Mouse (Mus musculus) spleen, embryonic (tissue): ENCODE measurements at regions not wholly inside any gene's neighbourhood (a gene's known extent, or its start where the extent isn't known, plus 50 kb on each side); places are given as distances from the start of the nearest gene placed in this dataset.

ENCODE experiments used
- CTCF ChIA-PET: fragments of 350-600 bp; sonication (Branson Sonifier 250); formaldehyde crosslinking; loops from one replicate; lab custom pipeline; 2022; lab: Charles Lee

DNA sequence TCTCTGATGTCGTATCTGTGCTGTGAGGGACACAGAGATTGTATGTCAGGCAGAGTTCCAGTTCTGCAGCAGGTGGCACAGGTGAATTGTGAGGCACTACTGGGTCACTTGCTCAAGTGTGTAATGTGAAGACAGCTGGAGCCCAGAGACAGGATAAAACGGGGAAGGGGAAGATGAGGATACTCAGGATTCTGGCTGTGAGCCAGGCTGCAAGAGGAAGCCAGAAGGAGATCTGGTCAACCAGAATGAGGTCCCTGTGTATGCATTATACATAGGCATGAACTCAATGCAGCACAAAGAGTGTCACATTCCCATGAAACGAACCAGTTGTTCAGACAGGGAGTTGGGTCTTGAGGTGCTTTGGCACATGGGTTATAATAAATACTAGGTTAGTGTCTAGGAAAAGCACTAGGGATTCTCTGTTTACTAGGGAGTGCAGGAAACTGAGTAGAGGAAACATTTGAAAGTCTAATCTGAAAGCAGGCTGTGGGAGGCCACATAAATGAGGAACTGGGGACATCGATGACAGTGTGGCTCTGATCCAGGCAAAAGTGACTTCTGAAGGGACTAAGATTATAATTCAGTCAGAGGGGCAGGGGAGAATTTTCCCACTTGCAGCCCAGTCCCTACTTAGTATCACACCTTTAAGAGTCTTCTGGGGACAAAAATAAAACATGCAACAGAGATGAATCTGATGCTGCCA lies 109.9 kb upstream of the Rxfp2 start:
- CTCF ChIA-PET: no interaction called here

DNA sequence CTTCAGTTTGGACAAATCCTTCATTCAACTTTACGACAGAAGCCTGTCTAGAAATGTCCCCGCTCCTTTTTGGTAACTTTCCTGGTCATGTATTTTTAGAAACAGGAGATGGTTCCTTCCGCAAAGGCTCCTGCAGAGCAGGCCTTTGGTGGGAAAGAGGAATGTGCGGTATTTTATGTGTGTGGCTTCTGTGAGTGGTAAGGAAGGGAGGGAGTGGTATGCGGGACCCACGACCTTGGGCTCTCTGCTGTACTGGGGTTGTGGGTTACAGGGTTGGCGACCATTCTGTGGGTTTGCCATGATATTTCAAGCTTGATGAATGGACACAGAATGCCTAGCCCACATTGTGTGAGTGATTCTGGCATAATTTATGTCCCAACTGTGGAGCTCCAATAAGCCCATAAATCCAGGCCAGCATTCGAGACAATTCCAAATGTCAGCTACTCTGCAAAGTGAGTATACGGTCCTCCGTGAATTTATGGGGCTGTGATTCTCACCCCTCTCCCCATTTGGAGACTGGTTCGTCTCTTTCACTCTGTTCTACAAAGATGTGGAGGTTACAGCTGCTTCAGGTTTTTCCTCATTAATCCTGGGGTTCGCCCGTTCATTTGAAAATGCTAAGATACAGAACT lies 109.3 kb upstream of the Rxfp2 start:
- CTCF ChIA-PET: no interaction called here

GRCm38 (mm10) chr5:149909971-149910370 lies 108.5 kb upstream of the Rxfp2 start:
- CTCF ChIA-PET: no interaction called here

GRCm38 (mm10) chr5:149911968-149912367 lies 106.5 kb upstream of the Rxfp2 start:
- CTCF ChIA-PET: no interaction called here

DNA sequence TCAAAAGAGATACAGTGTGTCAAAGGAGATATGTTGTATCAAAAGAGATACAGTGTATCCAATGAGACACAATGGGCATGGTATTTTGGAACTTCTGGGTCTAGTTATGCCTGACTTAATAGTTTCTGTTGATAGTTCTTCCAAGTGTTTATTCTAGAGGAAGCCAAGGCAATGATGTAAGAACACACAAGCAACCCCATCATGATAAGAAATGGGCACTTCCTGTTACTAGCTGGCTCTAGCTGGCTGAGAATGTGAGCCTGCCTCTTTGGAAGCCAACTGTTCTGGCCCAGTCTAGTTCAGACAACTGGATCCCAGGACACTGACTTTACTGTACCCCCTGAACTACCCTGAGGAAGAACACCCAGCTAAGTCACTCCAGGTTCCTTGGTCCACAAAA lies 102.7 kb upstream of the Rxfp2 start:
- CTCF ChIA-PET: no interaction called here

- CTCF ChIA-PET: no interaction called here
Measured at GRCm38 (mm10) chr5:149917374-149917773, 101.1 kb upstream of the Rxfp2 start.

DNA sequence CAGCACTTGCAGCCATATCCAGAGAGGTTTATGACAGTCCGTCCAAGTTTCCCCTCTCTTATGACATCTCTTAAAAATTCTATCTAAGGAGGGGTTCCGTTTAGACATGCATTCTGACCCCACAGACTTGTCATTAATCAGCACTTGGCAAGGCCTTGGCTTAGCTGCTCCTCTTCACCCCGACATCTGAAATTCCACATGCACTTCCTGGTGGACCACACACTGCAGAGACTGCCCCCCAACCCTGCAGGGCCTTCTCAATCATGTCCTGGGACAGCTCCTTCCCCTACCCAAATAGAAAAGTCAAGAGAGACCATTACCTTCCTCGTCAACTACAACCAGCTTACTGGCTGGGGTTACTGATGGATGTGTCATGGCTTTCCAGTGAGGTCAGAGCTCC lies 99.4 kb upstream of the Rxfp2 start:
- CTCF ChIA-PET: no interaction called here

DNA sequence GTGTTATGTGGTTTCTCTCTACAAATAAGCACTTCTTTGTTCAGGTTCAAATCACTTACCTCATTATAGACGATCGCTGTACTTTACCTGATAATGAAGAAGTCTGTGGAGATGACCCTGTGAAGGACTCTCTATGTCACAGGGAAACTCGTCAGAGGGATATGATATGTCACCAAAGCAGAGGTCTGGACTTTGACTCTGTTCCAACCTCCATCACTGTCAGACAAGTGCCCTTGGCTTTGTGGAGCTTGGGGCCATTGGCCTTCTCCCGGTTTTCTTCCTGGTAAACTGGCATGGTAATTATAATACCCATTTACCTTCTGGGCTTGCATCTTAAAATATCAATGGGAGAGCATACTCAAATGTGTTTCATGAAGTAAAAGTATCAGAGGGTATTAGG lies 98.1 kb upstream of the Rxfp2 start:
- CTCF ChIA-PET: no interaction called here

GRCm38 (mm10) chr5:149924501-149924900 lies 94.0 kb upstream of the Rxfp2 start:
- CTCF ChIA-PET: no interaction called here

GRCm38 (mm10) chr5:149926786-149927185 lies 91.7 kb upstream of the Rxfp2 start:
- CTCF ChIA-PET: no interaction called here

DNA sequence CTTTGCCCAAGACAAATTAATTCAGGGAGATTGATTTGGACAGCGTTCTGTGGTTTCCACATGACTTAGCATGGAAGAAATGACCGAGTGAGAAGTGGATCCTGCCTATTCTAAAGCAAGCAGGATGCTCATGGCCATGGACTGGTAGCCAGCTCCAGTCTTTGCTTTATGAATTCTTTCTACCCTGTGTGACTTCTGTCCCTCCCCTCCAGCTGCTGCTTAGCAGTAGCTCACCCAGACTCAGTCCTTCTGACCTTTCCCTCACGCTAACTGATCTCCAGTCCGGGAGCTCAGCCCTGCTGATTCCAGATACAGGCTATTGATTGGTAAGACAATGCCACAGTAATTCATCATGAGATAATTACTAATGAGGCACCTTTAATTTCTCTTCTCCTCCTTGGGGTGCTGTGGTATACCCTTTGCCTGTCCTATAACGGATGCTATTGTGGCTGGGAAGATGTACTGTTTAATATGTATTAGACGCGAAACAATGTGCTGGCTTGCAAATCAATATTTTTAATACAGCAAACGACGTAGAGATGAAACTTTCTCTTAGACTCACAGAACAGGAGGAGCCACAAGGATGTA lies 86.8 kb upstream of the Rxfp2 start:
- CTCF ChIA-PET: no interaction called here

DNA sequence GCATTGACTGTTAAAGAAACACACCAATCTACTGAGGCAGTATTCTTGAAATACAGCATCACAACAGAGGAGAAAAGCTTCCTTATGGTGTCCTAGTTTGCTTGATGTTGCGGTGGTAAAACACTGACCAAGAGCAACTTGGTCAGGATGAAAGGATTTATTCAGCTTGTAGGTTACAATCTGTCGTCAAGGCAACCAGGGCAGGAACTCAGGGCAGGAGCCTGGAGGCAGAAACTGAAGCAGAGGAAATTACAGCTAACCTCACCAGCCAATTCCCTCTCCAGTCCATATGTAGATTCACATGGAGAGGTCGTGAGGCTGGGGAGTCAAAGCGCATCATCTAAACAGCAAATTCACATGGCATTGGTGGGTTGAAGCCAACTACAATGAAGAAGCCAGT lies 86.3 kb upstream of the Rxfp2 start:
- CTCF ChIA-PET: no interaction called here

- CTCF ChIA-PET: no interaction called here
Measured at GRCm38 (mm10) chr5:149945651-149946050, 72.8 kb upstream of the Rxfp2 start.

GRCm38 (mm10) chr5:149947491-149947890 lies 71.0 kb upstream of the Rxfp2 start:
- CTCF ChIA-PET: no interaction called here

- CTCF ChIA-PET: no interaction called here
Measured at GRCm38 (mm10) chr5:149956931-149957330, 61.5 kb upstream of the Rxfp2 start.

GRCm38 (mm10) chr5:149961178-149961577 lies 57.3 kb upstream of the Rxfp2 start:
- CTCF ChIA-PET: no interaction called here

DNA sequence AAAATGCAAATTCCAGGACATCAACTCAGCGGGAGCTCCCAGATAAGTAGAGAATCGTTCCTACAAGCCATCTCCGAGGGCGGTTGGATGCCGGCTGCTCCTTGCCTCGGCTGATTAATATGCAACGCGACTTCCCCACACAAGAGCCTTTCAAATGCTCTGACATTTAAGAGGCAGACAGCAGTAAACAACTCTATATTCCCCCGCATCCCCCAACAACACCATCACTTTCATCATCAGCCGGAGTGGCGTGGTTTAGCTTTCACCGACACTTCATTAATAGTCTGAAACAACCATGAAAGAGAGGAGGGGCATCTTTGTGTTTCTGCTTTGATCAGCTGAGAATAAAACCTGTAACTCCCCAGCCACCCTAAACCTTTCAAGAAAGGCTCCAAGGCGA lies 53.7 kb upstream of the Rxfp2 start:
- CTCF ChIA-PET: no interaction called here
